Mouse (Mus musculus): ENCODE measurements at regions not wholly inside any gene's neighbourhood (a gene's known extent, or its start where the extent isn't known, plus 50 kb on each side); places are given as distances from the start of the nearest gene placed in this dataset.

DNA sequence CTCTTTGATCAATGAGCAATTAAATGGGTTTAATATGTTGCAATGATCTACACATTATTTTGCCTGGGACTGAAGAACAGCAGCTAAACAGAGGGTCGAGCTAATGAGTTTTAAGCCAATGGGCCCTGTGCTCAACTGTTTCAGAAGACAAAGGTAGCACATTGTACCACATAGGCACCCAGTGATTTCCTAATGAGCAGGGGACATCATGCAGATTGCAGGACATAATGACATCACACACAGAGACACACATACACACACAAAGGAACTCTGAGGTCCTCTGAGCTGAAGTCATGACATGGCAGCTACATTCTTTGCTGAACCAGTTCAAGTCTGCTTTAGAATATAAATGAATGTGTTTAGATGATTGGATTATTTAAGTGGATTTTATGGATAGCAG, 71.9 kb downstream of the Zfp330 start:
- no peak for DNase-seq (ENCODE audit: low spot score in 2 of 2)

DNA sequence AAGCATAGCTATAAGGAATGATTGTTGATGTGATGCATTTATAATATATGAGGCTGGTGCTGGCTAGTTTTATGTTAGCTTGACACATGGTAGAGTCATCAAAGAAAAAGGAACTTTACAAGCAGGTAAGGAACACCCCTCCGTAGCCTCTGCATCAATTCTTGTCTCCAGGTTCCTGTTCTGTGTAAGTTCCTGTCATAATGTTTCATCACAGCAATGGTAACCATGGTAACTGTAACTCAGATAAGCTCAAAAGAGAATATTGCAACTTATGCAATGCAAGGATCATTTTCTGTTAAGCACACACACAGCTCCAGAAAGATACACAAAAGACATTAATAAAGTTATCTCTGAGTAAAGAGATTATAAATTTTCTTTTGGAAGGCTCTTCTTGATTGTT, 73.5 kb downstream of the Zfp330 start:
- DNase-seq (ENCODE audit: low spot score in 2 of 2), result no peak

DNA sequence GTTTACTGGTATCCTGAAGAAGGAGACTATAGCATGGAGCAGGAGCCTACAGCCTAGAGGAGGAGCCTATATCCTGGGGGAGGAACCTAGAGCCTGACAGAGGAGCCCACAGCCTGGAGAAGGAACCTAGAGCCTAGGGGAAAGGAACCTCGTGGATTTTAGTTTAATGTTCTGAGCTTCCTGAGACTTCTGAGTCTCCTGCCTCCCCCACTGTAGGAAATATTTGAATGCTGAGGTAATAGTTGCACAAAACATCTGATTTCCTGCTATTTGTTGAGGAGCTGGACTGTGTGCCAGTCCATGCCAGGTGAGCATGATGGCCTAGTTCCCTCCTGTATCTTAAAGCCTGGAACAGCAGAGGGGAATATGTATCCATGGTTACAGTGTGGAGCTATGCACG, 74.7 kb downstream of the Zfp330 start:
- no peak for DNase-seq (ENCODE audit: low spot score in 2 of 2)

DNA sequence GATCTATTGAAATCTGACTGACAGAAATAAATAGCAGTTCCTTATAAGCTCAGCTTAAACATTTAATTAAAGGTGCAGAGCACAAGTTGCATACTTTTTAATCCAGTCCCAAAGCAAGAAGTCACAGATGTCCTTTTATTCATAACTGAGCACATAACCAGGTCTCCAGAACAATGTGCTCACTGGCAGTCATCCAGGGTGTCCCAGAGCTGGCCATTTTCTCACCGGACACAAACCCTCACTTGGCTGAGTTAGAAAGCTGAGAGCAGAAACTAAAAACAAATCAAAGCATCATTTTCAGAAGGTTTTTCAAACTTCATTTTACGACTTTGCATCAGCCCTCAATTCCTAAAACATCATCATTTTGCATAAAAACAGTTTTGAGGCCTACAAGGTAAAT, 75.9 kb downstream of the Zfp330 start:
- no peak for DNase-seq (ENCODE audit: low spot score in 2 of 2)

DNA sequence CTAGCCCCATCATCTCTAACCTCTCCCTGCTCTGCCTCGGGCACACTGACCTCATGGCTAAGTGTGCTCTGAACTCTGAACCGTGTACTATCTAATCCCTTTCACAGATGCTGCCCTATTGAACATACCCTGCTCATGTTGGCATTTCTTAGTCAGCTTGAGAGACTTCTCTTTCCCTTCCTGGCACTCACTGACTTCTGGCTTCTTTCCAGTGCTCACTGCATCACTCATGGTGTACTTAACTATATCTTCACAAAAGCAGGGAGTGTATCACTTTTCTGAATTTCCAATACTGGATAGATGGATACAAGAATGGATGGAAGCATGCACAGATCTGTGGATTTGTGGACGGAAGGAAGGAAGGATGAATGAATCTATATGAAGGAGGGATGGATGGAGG, 80.9 kb downstream of the Zfp330 start:
- DNase-seq (ENCODE audit: low spot score in 2 of 2), result no peak

DNA sequence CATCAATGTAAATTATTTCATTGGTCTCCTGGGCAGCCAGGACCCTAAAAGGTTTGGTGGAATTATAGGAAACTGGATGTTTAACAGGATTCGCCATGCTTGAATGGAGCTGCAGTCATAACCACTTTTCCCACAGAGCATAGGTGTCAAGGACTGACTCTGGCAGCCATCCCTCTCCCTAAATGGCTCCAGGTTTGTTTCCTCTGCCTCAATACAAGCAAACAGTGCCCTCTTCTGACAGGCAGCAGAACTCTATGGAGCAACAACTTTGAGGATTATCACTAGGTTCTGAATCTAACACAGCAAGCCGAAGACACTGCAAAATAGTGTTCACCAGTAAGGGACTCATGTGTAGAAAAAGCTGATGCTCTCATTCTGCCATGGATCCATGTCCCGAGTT, 84.6 kb downstream of the Zfp330 start:
- peak; percentile 4 to 60 for DNase-seq (ENCODE audit: low spot score in 2 of 2)

DNA sequence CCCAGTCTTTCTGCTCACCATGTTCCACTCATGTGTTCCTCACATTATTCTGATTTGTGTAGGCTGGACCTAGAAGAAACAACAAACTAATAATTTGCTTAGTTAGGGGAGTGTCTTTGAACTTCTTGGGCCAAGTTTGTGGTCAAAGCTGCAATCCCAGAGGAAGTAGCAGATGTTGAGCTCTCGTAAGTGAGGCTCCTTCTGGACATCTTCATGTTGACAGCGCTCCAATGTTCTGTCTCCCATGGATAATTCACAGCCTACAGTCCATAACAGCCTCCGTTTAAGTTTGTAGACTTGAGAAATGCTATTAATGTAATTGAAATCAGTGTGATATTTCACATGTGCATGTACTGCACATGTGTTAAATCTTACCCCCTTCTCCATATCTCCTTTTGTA, 88.0 kb downstream of the Zfp330 start:
- no peak for DNase-seq (ENCODE audit: low spot score in 2 of 2)

DNA sequence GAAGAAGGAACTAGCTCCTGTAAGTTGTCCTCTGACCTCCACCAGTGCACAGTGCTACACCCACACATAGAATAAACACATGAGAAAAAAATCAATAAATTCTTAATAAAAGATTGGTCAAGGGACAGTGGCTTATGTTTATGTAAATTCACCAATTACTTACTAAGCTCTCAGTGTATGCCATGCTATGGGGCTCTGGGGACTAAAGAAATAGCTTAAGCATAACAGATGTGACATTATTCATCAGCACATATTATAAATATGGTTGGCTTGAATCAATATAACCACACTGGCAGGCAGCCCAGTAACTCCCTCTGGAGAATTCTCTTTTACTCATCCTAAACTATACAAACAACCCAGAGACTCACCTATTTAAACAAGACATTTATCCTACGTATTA, 95.2 kb downstream of the Zfp330 start:
- peak in 1 of 2 experiments; percentile 11 for DNase-seq (ENCODE audit: low spot score in 2 of 2)

DNA sequence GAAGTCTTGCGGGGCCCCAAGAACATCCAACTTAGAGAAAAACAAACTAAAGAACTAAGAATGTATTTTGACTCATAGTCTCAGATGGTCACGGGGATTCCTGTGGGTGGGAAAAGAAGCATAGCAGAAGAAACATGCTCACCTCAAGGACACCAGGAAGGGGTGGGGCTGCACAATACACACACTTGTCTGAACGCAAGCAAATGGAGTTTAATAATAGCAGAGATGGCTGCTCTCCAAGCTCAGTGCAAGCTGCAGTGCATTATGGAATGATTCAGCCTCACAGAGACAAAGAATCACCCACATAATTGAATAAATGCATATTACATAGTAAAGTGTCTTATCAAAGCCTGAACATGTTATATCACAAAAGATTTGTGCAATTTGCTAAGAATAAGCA, 96.2 kb downstream of the Zfp330 start:
- peak in 1 of 2 experiments; percentile 5 for DNase-seq (ENCODE audit: low spot score in 2 of 2)

DNA sequence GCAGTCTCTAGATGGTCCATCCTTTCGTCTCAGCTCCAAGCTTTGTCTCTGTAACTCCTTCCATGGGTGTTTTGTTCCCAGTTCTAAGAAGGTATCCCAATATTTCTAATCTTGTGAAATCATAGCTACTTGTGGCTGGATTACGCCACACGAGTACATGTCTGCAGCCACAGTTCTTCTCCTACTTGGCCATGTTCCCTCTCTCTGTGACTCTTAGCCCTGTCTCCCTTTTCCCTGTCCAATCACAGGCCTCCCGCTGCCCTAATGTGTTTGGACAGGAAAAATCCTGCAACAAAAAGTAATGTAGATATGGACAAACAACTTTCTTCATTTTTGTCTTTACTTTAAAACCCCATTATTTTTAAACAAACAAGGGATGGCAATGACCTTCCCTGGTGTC, 104.7 kb downstream of the Zfp330 start:
- DNase-seq (ENCODE audit: low spot score in 2 of 2), result no peak

DNA sequence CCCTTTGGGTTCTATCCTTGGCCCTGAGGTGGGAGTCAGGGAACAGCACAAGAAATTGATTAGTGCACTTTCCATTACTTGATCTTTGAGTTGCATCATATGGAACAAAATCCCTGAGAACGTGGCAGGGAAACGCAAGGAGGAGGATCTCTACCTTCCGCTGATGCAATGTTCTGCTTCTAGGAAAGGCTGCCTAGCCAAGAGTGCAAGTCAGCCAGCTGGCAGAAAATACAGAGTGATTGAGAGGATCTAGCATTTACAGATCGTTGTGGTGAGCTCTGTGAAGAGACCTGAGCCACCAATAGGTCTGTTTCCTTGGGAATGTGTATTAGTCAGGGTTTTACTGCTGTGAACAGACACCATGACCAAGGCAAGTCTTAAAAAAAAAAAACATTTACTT, 108.8 kb downstream of the Zfp330 start:
- no peak for DNase-seq (ENCODE audit: low spot score in 2 of 2)

DNA sequence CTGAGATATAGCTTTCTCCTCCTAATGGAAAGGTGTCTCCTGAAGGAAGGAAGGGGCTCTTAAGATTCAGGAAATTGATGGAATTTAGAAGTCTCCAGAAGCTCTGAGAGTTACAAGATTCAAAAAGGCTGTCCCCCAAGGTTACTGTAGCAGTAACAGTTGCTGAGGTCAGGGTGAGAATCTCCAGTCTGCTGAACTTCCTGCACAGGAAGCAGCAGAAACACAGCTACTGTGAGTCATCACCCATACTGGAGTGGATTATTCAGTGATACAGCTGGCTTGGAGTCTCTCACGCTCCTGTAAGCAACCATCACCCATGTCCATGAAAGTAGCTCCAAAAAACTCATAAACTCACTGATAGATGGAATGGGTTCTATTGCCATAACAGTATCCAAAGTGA, 133.5 kb downstream of the Zfp330 start:
- no peak for DNase-seq (ENCODE audit: low spot score in 2 of 2)

DNA sequence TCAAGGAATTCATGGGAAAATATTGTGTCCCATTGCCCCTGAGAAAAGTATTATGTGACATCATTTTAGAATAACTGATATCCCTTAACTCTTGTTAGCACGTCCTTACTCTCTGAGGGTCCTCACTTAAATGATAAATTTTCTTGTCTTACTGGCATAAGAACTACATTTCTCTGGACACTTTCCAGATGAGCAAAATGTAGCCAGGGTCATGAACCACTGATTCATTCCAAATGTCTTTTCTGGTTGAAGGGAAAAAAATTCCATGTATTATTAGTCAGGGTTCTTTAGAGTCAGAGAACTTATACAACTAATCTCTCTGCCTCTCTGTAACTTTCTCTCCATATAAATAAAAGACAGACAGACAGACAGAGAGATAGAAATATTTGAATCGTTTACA, 143.5 kb downstream of the Zfp330 start:
- no peak for DNase-seq (ENCODE audit: low spot score in 2 of 2)

DNA sequence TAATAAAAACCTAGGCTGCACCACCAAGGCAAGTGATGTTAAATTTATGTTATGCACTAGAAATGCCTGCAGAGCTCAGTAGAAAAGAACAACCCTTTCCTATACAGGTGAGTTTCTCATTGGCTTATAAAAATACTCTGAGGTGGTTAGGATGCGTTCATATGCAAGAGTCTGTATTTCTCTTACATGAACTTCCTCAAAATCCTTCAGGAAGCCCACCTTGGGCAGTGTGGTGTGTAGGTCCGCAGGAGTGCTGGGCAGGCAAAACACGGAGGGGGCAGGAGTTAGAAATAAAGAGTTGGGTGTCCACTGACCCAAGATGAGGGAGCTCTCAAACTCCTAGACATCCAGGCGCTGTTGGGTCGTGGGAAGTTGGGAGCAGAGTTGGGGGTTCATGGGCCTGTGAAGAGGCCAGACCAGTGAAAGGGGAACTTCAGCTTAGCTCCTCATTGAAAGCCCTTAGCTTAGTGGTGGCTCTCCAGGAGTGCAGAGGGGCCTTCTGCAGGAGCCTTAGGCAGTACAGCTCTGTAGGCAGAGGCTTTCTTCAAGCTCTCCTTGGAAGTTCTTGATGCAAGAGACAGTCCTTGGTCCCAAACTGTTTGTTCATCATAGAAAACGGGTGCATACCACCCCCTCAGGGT, 150.0 kb downstream of the Zfp330 start:
- no peak for DNase-seq (ENCODE audit: low spot score in 2 of 2)

DNA sequence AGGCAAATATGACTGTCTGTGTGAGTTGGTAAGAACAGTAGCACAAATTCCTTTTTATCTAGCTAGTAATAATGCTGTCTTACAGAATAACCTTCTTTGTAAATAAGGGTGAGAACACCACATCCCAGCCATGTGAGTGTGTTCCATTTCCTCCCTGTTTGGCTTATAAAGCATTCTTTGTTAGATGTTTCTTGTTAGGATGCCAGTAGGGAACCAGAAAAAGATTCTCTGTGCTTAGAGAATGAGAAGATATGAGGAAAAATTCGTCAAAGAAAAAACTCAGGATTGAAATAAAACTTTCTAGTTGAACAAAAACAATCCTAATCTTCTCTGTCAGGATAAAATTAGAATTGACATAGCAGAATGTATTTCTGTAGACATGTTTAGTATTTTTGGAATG, 155.3 kb downstream of the Zfp330 start:
- DNase-seq (ENCODE audit: low spot score in 2 of 2), result no peak

DNA sequence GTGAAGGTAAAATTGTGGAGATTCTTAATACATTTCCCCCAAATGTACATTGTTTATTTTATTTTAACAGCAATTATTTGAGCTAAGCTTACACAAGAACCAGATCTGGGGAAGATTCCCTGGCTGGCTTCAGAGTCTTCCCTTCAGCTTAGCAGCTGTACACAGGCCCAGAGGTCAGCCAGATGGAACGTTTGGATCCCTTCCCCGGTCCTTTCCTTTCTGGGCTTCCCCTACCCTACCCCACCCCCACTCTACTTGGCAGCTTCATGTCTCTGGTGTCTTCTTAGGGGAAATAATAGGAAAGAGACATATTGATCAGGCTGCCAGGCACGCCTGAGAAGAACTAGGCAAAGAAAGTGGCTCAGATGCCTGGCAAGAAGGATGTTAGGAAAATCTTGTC, 172.4 kb downstream of the Zfp330 start:
- no peak for DNase-seq (ENCODE audit: low spot score in 2 of 2)

DNA sequence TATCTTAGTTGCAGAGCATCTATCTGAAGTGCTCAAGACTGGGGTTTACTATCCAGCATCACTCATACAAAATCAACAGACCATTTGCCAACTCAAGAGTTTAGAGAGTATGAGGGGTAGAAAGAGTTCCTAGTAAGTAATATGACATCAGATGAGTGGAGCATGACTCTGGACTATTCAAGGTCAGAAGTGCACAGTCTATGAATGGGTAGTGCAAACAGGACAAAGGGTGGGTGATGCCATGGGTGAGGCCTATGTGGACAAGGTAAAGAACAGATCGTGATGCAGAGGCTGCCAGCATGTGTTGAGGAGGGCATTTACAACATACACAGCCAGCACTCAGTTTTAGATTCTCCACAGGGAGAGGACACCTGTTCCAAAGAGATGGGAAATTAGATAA, 170.4 kb upstream of the Il15 start:
- DNase-seq (ENCODE audit: low spot score in 2 of 2), result no peak

DNA sequence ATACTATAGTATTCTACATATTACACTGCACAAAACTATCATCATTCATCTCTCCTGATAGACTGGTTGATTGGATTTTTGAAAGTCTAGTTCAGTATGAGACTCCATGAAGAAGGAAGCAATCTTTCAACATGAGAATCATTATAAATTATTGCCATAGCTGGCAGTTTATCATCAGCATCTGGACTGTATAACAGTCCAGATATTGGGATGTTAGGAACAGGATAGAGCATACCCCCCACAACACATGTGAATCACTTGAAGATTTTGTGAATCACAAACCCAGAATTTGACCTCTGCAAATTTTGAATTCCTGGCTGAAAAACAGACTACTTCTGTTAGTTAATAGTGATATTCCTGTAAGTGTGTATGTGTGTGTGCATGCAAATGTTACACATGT, 135.1 kb upstream of the Il15 start:
- DNase-seq (ENCODE audit: low spot score in 2 of 2), result no peak

DNA sequence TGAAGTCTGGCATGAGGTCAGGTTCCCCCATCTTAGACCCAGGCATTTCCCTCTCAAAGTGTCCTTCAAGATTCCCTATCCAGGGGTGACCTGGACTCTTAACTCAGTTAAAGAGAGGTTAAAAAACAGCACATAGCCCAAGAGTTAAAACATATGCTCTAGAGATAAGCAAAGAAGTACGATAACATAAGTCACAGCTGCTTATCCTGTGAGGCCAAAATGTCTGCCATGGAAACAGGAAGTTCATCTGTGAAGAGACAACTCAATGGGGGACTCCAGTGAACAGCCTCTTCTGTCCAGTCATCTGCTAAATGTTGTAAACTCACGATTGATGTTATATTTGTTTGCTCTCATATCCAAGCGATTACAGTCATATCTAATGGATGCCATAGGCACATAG, 126.1 kb upstream of the Il15 start:
- no peak for DNase-seq (ENCODE audit: low spot score in 2 of 2)

DNA sequence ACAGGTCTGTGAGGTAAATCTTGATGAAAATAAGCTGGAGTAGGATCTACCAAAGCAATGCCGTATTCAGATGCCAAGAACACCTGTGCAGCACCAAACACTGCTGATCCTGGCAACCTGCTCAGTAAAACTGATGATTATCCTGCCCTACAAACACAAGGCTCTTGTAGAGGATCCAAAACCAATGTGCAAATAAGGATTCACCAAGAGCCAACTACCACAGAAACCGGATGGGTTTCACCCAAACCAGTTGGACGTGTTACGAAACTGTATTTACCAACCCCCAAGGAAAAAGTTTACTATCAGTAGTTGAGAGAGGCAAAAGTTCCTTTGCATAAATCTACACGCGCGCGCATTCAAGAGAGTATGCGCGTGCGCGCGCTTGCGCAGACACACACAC, 120.8 kb upstream of the Il15 start:
- no peak for DNase-seq (ENCODE audit: low spot score in 2 of 2)

DNA sequence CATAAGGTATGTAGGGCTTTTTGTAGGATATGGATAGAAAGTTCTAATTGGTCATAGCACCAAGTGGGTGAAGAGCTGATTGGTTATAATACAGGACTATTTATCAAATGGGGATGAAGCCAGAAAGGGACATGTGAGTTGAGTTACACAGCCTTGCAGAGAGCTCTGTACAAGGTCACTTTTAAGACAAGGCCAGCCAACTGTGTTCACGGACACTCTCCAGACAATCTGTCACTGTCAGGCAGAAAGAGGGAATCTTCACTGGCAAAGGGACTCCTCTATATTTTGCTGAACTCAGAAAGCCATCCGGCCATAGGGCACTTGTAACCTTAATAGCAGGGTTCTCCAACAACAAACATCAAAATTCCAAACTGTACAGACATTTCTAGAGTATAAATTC, 95.5 kb upstream of the Il15 start:
- no peak for DNase-seq (ENCODE audit: low spot score in 2 of 2)

DNA sequence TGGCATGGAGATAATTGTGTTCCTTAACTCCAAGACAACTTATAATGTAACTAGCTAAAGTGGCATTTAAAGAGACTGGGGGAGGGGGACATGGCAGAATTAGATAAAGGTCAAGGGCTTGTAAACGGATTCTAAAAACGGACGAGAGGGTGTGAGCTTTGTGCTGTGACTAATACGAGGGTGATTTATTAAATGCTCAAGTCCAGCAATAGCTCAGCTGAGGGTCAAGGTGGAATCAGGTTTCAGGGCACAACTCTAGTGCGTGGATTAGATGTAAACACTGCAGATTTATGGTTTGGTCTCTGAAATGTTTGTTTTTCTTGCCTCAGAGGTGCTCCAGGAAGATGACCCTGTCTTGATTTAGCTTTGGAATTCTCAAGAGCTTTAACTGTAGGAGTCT, 74.8 kb upstream of the Il15 start:
- DNase-seq (ENCODE audit: low spot score in 2 of 2), result no peak

DNA sequence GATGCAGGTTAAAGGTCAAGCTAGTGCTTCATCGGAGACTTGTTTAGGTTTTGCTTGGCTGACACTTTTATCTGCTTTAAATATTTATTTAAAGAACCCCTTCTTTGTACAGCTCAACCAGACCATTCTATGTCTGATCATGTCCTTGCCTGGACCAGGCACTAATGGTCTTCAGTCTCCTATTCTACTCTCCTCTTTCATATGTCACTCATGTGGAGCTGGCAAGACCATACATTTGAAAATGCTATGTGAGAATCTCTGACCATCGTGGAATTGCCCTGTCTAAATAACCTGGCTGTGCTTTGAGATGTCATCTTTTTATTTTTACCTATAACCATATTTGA, 74.4 kb upstream of the Il15 start:
- DNase-seq (ENCODE audit: low spot score in 2 of 2), result no peak

DNA sequence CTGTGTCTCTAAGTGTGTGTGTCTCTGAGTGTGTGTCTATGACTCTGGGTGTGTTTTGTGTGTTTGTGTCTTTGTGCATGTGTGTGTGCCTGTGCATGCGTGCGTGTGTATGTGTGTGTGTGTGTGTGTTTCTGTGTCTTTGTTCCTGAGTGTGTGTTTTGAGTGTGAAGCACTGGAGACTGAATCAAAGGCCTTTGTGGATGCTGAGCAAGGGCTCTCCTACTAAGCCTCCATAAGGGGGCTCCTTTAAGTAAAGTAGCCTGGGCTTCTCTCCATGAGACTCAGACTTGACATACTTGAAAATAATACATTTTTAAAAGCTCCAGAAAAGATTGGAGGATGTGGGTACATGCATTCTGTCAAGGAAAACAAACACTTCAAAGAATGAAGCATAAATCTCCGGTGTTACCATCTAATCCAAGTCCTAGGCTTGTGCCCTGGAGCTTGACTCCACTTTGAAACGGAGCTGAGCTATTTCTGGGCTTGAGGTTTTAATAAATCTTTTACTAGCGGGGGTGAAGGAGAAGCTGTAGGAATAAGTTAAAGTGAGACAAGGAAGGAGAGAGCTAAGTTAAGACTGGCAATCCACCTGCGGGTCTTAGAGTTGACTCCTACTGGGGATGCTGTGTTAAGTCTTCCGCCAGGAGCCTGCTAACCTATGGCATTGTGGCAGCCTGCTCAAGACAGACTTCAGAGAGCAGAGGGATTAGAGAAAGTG, 73.8 kb upstream of the Il15 start:
- DNase-seq (ENCODE audit: low spot score in 2 of 2), result no peak

All from left cerebral cortex, adult 9 months (tissue).